Comparison of ENCODE assay signal across 9 mouse cellular contexts in the genomic region with DNA sequence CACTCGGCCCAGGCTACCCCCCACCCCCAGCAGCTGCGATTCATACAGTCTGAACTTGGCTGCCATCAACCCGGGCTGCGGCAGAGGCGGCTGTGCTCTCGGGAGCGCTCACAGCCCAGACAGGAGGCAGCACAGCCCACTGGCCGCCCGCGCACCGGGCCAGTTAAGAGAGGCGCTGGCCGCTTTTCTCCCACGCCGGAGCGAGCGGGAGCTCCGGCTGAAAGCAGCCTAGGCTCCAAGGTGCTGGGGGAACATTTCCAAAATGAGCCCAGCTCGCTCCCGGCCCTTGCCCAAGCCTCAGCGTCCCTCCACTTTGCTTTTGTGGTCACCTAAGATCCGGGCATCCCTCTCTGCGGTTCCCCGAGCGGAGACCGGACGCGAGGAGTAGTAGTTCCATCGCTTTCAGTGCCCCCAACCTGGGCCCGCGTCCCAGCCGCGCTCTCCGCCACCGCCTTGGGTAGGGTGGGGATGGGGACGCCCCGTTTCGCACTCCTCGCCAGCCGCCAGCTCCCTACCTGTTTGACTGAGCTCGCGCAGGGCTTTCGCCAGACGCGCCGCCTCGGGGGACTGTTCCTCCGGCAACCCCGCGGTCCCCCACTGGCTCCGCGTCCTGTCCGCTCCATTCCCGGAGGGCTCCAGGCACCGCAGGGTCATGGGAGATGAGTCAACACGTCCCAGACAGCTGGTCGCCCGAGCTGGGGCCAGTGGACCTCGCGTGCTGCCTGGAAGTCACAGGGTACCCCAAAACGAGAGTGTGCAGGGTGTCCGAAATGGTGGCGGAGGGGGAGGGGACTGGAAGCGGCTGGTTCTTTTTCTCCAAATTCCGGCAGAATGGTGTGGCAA. TPM values are rescaled to one million over a fixed set of nuclear protein-coding genes. Genes with fewer than 3 reads are reported as not detected.
DNase-seq lines count a peak whose midpoint lies in the region; ATAC-seq lines count a peak whose summit lies in the region.
"Had no signal": no experiment of that assay in that cellular context is flagged by ENCODE, and none has a peak within 500 bp of the region (broad histone marks: within the 10 kb centered on the region; RNA-seq: fewer than 3 reads in every experiment).

No protein-coding gene starts in this region.

- H3K9me3 ChIP-seq in forebrain, embryonic 15.5 days, result no peaks in the 10 kb centered on the region
- H3K9me3 ChIP-seq in hindbrain, embryonic 12.5 days (replicated peaks), result no peaks in the 10 kb centered on the region
- H3K9me3 ChIP-seq in midbrain, embryonic 10.5 days (replicated peaks), result no peaks in the 10 kb centered on the region

- peak overlapping the region; percentile 62 for H3K4me3 ChIP-seq in forebrain, embryonic 15.5 days
- H3K4me3 ChIP-seq in hindbrain, embryonic 12.5 days, result peak overlapping the region; percentile 68
- peak overlapping the region; percentile 82 for H3K4me3 ChIP-seq in midbrain, embryonic 10.5 days

- DNase-seq in cerebellum, adult 8-10 months, result peak; percentile 7
- no peak for DNase-seq in cerebellum, adult 9-10 months
- DNase-seq in adrenal gland, postnatal 25 days, result peak; percentile 57
- peak; percentile 60 to 72 for DNase-seq in left cerebral cortex, postnatal 25 days (ENCODE audit: low spot score in 2 of 2)
- DNase-seq in midbrain, embryonic 10.5 days (ENCODE audit: low spot score), result peak; percentile 74
- peak; percentile 43 for DNase-seq in splenic B cell, adult 2 months (ENCODE audit: low read depth, low spot score)

- H3K27ac ChIP-seq in forebrain, embryonic 15.5 days (replicated peaks), result peak overlapping the region; percentile 92
- peak overlapping the region; percentile 90 for H3K27ac ChIP-seq in hindbrain, embryonic 12.5 days
- peak overlapping the region; percentile 91 for H3K27ac ChIP-seq in midbrain, embryonic 10.5 days (replicated peaks)

- peaks cover 26% of the 10 kb centered on the region for H3K4me1 ChIP-seq in forebrain, embryonic 15.5 days
- peaks cover 14% of the 10 kb centered on the region for H3K4me1 ChIP-seq in hindbrain, embryonic 12.5 days
- H3K4me1 ChIP-seq in midbrain, embryonic 10.5 days, result peaks cover 42% of the 10 kb centered on the region

- H3K9ac ChIP-seq in forebrain, embryonic 15.5 days (replicated peaks), result peak overlapping the region; percentile 77
- peak overlapping the region; percentile 83 for H3K9ac ChIP-seq in hindbrain, embryonic 12.5 days

- intact Hi-C loops in left cerebral cortex, postnatal 25 days (cut with DNase I), result loop anchor here (2.0 to 5.0 kb wide), 4 partner anchors 58 to 327 kb away; no protein-coding TSS in a partner anchor

- ATAC-seq in forebrain, embryonic 15.5 days (replicated peaks), result 0 out of 2 replicates have a peak, but pooled peaks have one; percentile 8
- ATAC-seq in hindbrain, embryonic 12.5 days (ENCODE audit: low FRiP score), result peak; percentile 10; the same call in 1 of the 2 replicates

- no peaks in the 10 kb centered on the region for H3K27me3 ChIP-seq in forebrain, embryonic 15.5 days
- peaks cover 8% of the 10 kb centered on the region; the same call in 1 of the 2 replicates for H3K27me3 ChIP-seq in hindbrain, embryonic 12.5 days
- peaks cover 49% of the 10 kb centered on the region for H3K27me3 ChIP-seq in midbrain, embryonic 10.5 days (ENCODE audit: low read depth, poor library complexity, severe bottlenecking)
- H3K27me3 ChIP-seq in splenic B cell, adult 2 months (ENCODE audit: control insufficient read depth, insufficient read depth, low read length, poor library complexity, severe bottlenecking), result 0 out of 2 replicates have a peak, but pooled peaks cover 4% of the 10 kb centered on the region
- H3K27me3 ChIP-seq: CH12.LX had no signal

- under 1% methylated on average over 64 of the region's 65 CpGs for WGBS in forebrain, embryonic 15.5 days
- under 1% methylated on average over 65 of the region's 65 CpGs for WGBS in hindbrain, embryonic 12.5 days
- 2% methylated on average over 64 of the region's 65 CpGs for WGBS in midbrain, embryonic 10.5 days

- peak overlapping the region; percentile 97 for H3K4me2 ChIP-seq in forebrain, embryonic 15.5 days (replicated peaks)
- peak overlapping the region; percentile 96 for H3K4me2 ChIP-seq in hindbrain, embryonic 12.5 days (replicated peaks)

- H3K36me3 ChIP-seq in forebrain, embryonic 15.5 days, result no peaks in the 10 kb centered on the region; the same call in 1 of the 2 replicates
- no peaks in the 10 kb centered on the region for H3K36me3 ChIP-seq in hindbrain, embryonic 12.5 days
- no peaks in the 10 kb centered on the region for H3K36me3 ChIP-seq in midbrain, embryonic 10.5 days
- no peaks in the 10 kb centered on the region for H3K36me3 ChIP-seq in splenic B cell, adult 2 months (ENCODE audit: control insufficient read depth, insufficient read depth, low read length, poor library complexity, severe bottlenecking)

RNA-seq across cellular contexts. Expression of a gene that starts 2.4 kb away (rescaled TPM):
- 19.6 and 19.8 TPM in 2 replicates for total RNA-seq in adrenal gland, postnatal 25 days (2021)
- 144 and 153 TPM in 2 replicates for polyA plus RNA-seq in forebrain, embryonic 15.5 days (2015; fragmentation: Nextera tagmentation; extraction: Ambion mirVana)
- 82.8 and 85.0 TPM in 2 replicates for polyA plus RNA-seq in hindbrain, embryonic 12.5 days (2016; fragmentation: Nextera tagmentation; extraction: Ambion mirVana)
- 10 to 100 TPM; 24.3 to 29.9 TPM for total RNA-seq in left cerebral cortex, postnatal 25 days (2021)
- polyA plus RNA-seq in midbrain, embryonic 10.5 days (2016; fragmentation: Nextera tagmentation; extraction: Ambion mirVana), result 27.9 and 30.4 TPM in 2 replicates
